Mouse (Mus musculus) thymus, adult 2 months (tissue): Measurements from ENCODE around the gene Slc28a3.

Experiments used
- CTCF ChIP-seq: fragments of 200-500 bp; IDR thresholded peaks from 2 replicates; pipeline ENCODE4 v1.5.1; 2012; ENCODE audit warnings: mild to moderate bottlenecking, control low read depth, low read length, moderate library complexity, borderline replicate concordance; ENCODE audit not compliant: control insufficient read depth, poor library complexity, insufficient read depth; ENCODE audit errors: extremely low read depth
- POLR2A ChIP-seq: fragments of 200-500 bp; IDR thresholded peaks from 2 replicates; pipeline ENCODE4 v1.6.1; 2012; ENCODE audit warnings: mild to moderate bottlenecking, low read length, control low read depth, moderate library complexity; ENCODE audit not compliant: control insufficient read depth, poor library complexity, insufficient read depth; ENCODE audit errors: extremely low read depth

GRCm38 (mm10) chr13:58516277-58516676 lies 94.4 kb downstream of the Slc28a3 start:
- no peak for TF ChIP-seq POLR2A
- TF ChIP-seq CTCF: no peak
